Mouse (Mus musculus) ovary, postnatal 14 days (tissue): ENCODE measurements around the gene Hmx3.

Source experiments
- DNase-seq: peaks from one replicate; pipeline ENCODE4 v3.0.0; 2022; ENCODE audit warnings: low spot score

The Hmx3 gene

GRCm38 (mm10) chr7:131556541-131557271 is 14.0 kb downstream of the Hmx3 start:
- DNase-seq, result no peak

- DNase-seq, result no peak
These were observed 15.1 kb downstream of the Hmx3 start for GRCm38 (mm10) chr7:131557751-131558150.

- DNase-seq, result peak; percentile 70
These were observed 17.5 kb downstream of the Hmx3 start, which contains the start of gene Bub3 for GRCm38 (mm10) chr7:131559986-131560696. TSS of gene Bub3 (plus strand) at chr7:131560222.

- no peak for DNase-seq
These were observed 18.0 kb downstream of the Hmx3 start for GRCm38 (mm10) chr7:131560697-131561042.

GRCm38 (mm10) chr7:131575246-131575645 is 32.6 kb downstream of the Hmx3 start:
- no peak for DNase-seq

GRCm38 (mm10) chr7:131582178-131582577 is 39.5 kb downstream of the Hmx3 start:
- DNase-seq, result no peak

GRCm38 (mm10) chr7:131585551-131585950 is 42.9 kb downstream of the Hmx3 start:
- no peak for DNase-seq
